Mouse (Mus musculus) thymus, postnatal 25 days (tissue): ENCODE measurements around the gene Garnl3.
"Not testable (repeated sequence)": the region's sequence is repeated elsewhere in the genome, so short reads cannot be mapped to it uniquely, and the experiment has no call there.

Source experiments
- DNase-seq: peaks from one replicate; pipeline ENCODE4 v3.0.0; 2022

Gene Garnl3

GRCm38 (mm10) chr2:33154751-33155372 is 23.4 kb upstream of the Garnl3 start:
- DNase-seq: peak; percentile 72

- no peak for DNase-seq
Observed at GRCm38 (mm10) chr2:33146994-33147393, 15.5 kb upstream of the Garnl3 start.

GRCm38 (mm10) chr2:33143292-33143691 is 11.8 kb upstream of the Garnl3 start:
- no peak for DNase-seq

GRCm38 (mm10) chr2:33138491-33138890 is 7.0 kb upstream of the Garnl3 start:
- no peak for DNase-seq

- DNase-seq: no peak
Observed at GRCm38 (mm10) chr2:33137731-33138130, 6.3 kb upstream of the Garnl3 start.

- no peak for DNase-seq
Observed at GRCm38 (mm10) chr2:33137244-33137643, 5.8 kb upstream of the Garnl3 start.

GRCm38 (mm10) chr2:33136366-33136765 is 4.9 kb upstream of the Garnl3 start:
- no peak for DNase-seq

- DNase-seq: no peak
Observed at GRCm38 (mm10) chr2:33134766-33135490, 3.5 kb upstream of the Garnl3 start.

- peak; percentile 13 for DNase-seq
Observed at GRCm38 (mm10) chr2:33132306-33132705, 852 bp upstream of the Garnl3 start.

GRCm38 (mm10) chr2:33130526-33131483 is 649 bp downstream of the Garnl3 start:
- DNase-seq: peak; percentile 92

GRCm38 (mm10) chr2:33130141-33130525 is 1.3 kb downstream of the Garnl3 start:
- DNase-seq: no peak

- DNase-seq: peak; percentile 16
Observed at GRCm38 (mm10) chr2:33129696-33130095, 1.8 kb downstream of the Garnl3 start.

GRCm38 (mm10) chr2:33129005-33129404 is 2.4 kb downstream of the Garnl3 start:
- no peak for DNase-seq

GRCm38 (mm10) chr2:33127271-33127670 is 4.2 kb downstream of the Garnl3 start:
- DNase-seq: no peak

GRCm38 (mm10) chr2:33122856-33123255 is 8.6 kb downstream of the Garnl3 start:
- DNase-seq: no peak

GRCm38 (mm10) chr2:33100536-33100935 is 30.9 kb downstream of the Garnl3 start:
- DNase-seq: no peak

- not testable (repeated sequence) for DNase-seq
Observed at GRCm38 (mm10) chr2:33097326-33097725, 34.1 kb downstream of the Garnl3 start.

- DNase-seq: peak; percentile 43
Observed at GRCm38 (mm10) chr2:33095221-33095671, 36.2 kb downstream of the Garnl3 start.

- no peak for DNase-seq
Observed at GRCm38 (mm10) chr2:33090620-33091520, 40.6 kb downstream of the Garnl3 start.

GRCm38 (mm10) chr2:33090033-33090400 is 41.4 kb downstream of the Garnl3 start:
- DNase-seq: not testable (repeated sequence)

- no peak for DNase-seq
Observed at GRCm38 (mm10) chr2:33089356-33090032, 42.0 kb downstream of the Garnl3 start.
